Comparison of ENCODE assay signal across 8 mouse cellular contexts in genomic region chr5:92117823-92118403, GRCm38 (mm10). TPM values are rescaled to one million over a fixed set of nuclear protein-coding genes. Genes with fewer than 3 reads are reported as not detected.
A peak's percentile ranks its signal among the peaks of the same experiment; 100 is the strongest.
DNase-seq lines count a peak whose midpoint lies in the region; ATAC-seq and TF ChIP-seq lines count a peak whose summit lies in the region.

No protein-coding gene starts in this region.

- 55% methylated on average over 12 of the region's 12 CpGs for WGBS in forebrain, embryonic 14.5 days
- WGBS in lung, embryonic 14.5 days = 52% methylated on average over 12 of the region's 12 CpGs

- TF ChIP-seq CTCF in lung, embryonic 14.5 days (IDR thresholded peaks at IDR 0.05; ENCODE audit: low read depth) = peak; percentile 76

- H3K27me3 ChIP-seq in forebrain, embryonic 14.5 days (replicated peaks; ENCODE audit: control insufficient read depth, insufficient read depth, low read length) = no peaks in the 10 kb centered on the region
- H3K27me3 ChIP-seq in lung, embryonic 14.5 days (ENCODE audit: insufficient read depth, low read length) = 0 out of 2 replicates have a peak, but pooled peaks cover 3% of the 10 kb centered on the region

- H3K4me3 ChIP-seq in brown adipose tissue, adult 24 weeks (ENCODE audit: insufficient read depth, low read depth, low read length) = peak overlapping the region; percentile 23
- no peak overlapping the region for H3K4me3 ChIP-seq in forebrain, embryonic 14.5 days (ENCODE audit: low read depth, low read length)
- no peak overlapping the region for H3K4me3 ChIP-seq in lung, embryonic 14.5 days (ENCODE audit: low read depth, low read length)

- no peak overlapping the region for H3K4me2 ChIP-seq in forebrain, embryonic 14.5 days (ENCODE audit: low read length)
- no peak overlapping the region for H3K4me2 ChIP-seq in lung, embryonic 14.5 days

- H3K9me3 ChIP-seq in forebrain, embryonic 14.5 days (replicated peaks; ENCODE audit: control insufficient read depth, low read length) = no peaks in the 10 kb centered on the region
- H3K9me3 ChIP-seq in lung, embryonic 14.5 days (ENCODE audit: low read depth, low read length) = no peaks in the 10 kb centered on the region

- no peaks in the 10 kb centered on the region for H3K36me3 ChIP-seq in forebrain, embryonic 14.5 days (ENCODE audit: control insufficient read depth, insufficient read depth, low read length)
- no peaks in the 10 kb centered on the region for H3K36me3 ChIP-seq in lung, embryonic 14.5 days (ENCODE audit: insufficient read depth)

- peak; percentile 67 for ATAC-seq in forebrain, embryonic 14.5 days
- peak; percentile 80 for ATAC-seq in lung, embryonic 14.5 days (ENCODE audit: insufficient read depth)

- peak; percentile 94 for DNase-seq in ES-CJ7 (ENCODE audit: low read depth, low spot score)
- peak; percentile 67 for DNase-seq in forebrain, embryonic 14.5 days (ENCODE audit: low spot score)
- DNase-seq in heart, postnatal 4 days = peak; percentile 79
- peak; percentile 68 for DNase-seq in layer of hippocampus, adult 11-12 months (ENCODE audit: low spot score)
- peak; percentile 77 for DNase-seq in lung, embryonic 14.5 days
- DNase-seq in ovary, postnatal 14 days (ENCODE audit: low spot score) = peak; percentile 38
- peak; percentile 25 to 67 for DNase-seq in urinary bladder, adult 18-20 months (ENCODE audit: low spot score in 2 of 2)

- no peaks in the 10 kb centered on the region for H3K4me1 ChIP-seq in brown adipose tissue, adult 24 weeks (ENCODE audit: control insufficient read depth, insufficient read depth, insufficient read length, low read length)
- H3K4me1 ChIP-seq in forebrain, embryonic 14.5 days (ENCODE audit: control insufficient read depth, insufficient read depth, low read length) = no peaks in the 10 kb centered on the region; the same call in 1 of the 2 replicates
- no peaks in the 10 kb centered on the region for H3K4me1 ChIP-seq in lung, embryonic 14.5 days (ENCODE audit: insufficient read depth)

- no peak overlapping the region for H3K27ac ChIP-seq in brown adipose tissue, adult 24 weeks (replicated peaks; ENCODE audit: low read depth, low read length)
- no peak overlapping the region for H3K27ac ChIP-seq in forebrain, embryonic 14.5 days (ENCODE audit: low read depth, low read length)
- H3K27ac ChIP-seq in lung, embryonic 14.5 days (ENCODE audit: low read depth) = no peak overlapping the region

- H3K9ac ChIP-seq in forebrain, embryonic 14.5 days (ENCODE audit: low read length) = no peak overlapping the region
- H3K9ac ChIP-seq in lung, embryonic 14.5 days = no peak overlapping the region

RNA-seq across cellular contexts. Expression of gene Uso1, which starts 19.8 kb away (rescaled TPM):
- polyA plus RNA-seq in brown adipose tissue, adult 24 weeks (2012; ENCODE audit: insufficient read depth, insufficient read length, missing spikeins) = 36.8 and 41.5 TPM in 2 replicates
- 30.1 and 32.0 TPM in 2 replicates for polyA plus RNA-seq in forebrain, embryonic 14.5 days (2014; fragmentation: Nextera tagmentation; extraction: Ambion mirVana)
- 10 to 100 TPM; 46.4 to 47.3 TPM for total RNA-seq in heart, postnatal 4 days (2021)
- polyA plus RNA-seq in lung, embryonic 14.5 days (2014; fragmentation: Nextera tagmentation; extraction: Ambion mirVana) = 27.8 and 28.1 TPM in 2 replicates

RNA-seq across cellular contexts. Expression of gene G3bp2, which starts 34.4 kb away (rescaled TPM):
- polyA plus RNA-seq in brown adipose tissue, adult 24 weeks (2012; ENCODE audit: insufficient read depth, insufficient read length, missing spikeins) = 59.2 and 82.6 TPM in 2 replicates
- 351 and 398 TPM in 2 replicates for polyA plus RNA-seq in forebrain, embryonic 14.5 days (2014; fragmentation: Nextera tagmentation; extraction: Ambion mirVana)
- total RNA-seq in heart, postnatal 4 days (2021) = 10 to 100 TPM; 81.1 to 82.9 TPM
- 165 and 166 TPM in 2 replicates for polyA plus RNA-seq in lung, embryonic 14.5 days (2014; fragmentation: Nextera tagmentation; extraction: Ambion mirVana)

Comparison
In these comparisons a context has a peak if more than half of its experiments do, and no peak if none do; other contexts are left out.
1. DNase-seq: peak in every context shown above with its lines; median percentile 94 in ES-CJ7; 79 in heart, postnatal 4 days; 77 in lung, embryonic 14.5 days; 68 in layer of hippocampus, adult 11-12 months; 67 in forebrain, embryonic 14.5 days; 46 in urinary bladder, adult 18-20 months; 38 in ovary, postnatal 14 days.